Mouse (Mus musculus) urinary bladder, postnatal 10 days (tissue): ENCODE results near the gene Nkap.
"Not testable (repeated sequence)": the region's sequence is repeated elsewhere in the genome, so short reads cannot be mapped to it uniquely, and the experiment has no call there.

Experiments
- DNase-seq: peaks from one replicate; pipeline ENCODE4 v3.0.0; 2022; ENCODE audit warnings: low spot score

Nkap gene

GRCm38 (mm10) chrX:37157839-37158238, 31.2 kb downstream of the Nkap start:
- DNase-seq, result no peak

- DNase-seq, result no peak
Observed at GRCm38 (mm10) chrX:37161169-37161568, 34.6 kb downstream of the Nkap start.

GRCm38 (mm10) chrX:37163115-37163514, 36.5 kb downstream of the Nkap start:
- no peak for DNase-seq

GRCm38 (mm10) chrX:37167085-37167484, 40.5 kb downstream of the Nkap start:
- no peak for DNase-seq

- no peak for DNase-seq
Observed at GRCm38 (mm10) chrX:37168742-37169141, 42.1 kb downstream of the Nkap start, which contains the start of gene Akap14. Gene Akap14 (minus strand): TSS chrX:37168842.

- DNase-seq, result not testable (repeated sequence)
Observed at GRCm38 (mm10) chrX:37184401-37184800, 57.8 kb downstream of the Nkap start.

- DNase-seq, result no peak
Observed at GRCm38 (mm10) chrX:37190755-37191104, 64.1 kb downstream of the Nkap start.

GRCm38 (mm10) chrX:37191105-37191743, 64.6 kb downstream of the Nkap start, which contains the start of the genes Ndufa1 and Rnf113a1:
Gene Ndufa1 (minus strand): TSS chrX:37191163.
Gene Rnf113a1 (plus strand): TSS chrX:37191245.
- DNase-seq, result peak; percentile 23

GRCm38 (mm10) chrX:37191744-37192379, 65.3 kb downstream of the Nkap start:
- no peak for DNase-seq

- DNase-seq, result no peak
Observed at GRCm38 (mm10) chrX:37198676-37199075, 72.1 kb downstream of the Nkap start.
